ENCODE assay signal across 12 mouse cellular contexts in the genomic region with DNA sequence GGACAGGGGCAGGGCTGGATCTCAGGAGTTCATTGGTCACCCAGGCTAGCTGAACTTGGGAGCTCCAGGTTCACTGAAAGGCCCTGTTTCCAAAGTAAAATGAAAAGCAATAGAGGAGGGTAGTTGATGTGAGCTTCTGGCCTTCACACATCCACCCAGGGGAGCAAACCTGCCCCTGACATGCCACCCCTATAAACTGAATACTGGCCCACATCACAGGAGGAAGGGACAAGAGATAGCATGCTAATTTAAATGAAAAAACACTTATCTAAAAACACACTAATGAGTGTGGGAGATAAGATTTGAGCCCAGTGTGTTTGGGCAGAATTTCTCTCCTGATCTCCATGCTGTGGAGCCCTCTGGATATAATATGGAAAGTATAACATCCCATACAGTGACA.
"Had no signal": no experiment of that assay in that cellular context is flagged by ENCODE, and none has a peak within 500 bp of the region (broad histone marks: within the 10 kb centered on the region; RNA-seq: fewer than 3 reads in every experiment).

No protein-coding gene starts in this region.

- DNase-seq: kidney, adult 18-20 months; kidney, postnatal 14 days; layer of hippocampus, postnatal 36 days; lung, adult 2 months; lung, postnatal 36 days; thymus, adult 18-20 months; thymus, postnatal 14 days had no signal

- H3K36me3 ChIP-seq: hindbrain, embryonic 15.5 days; kidney, embryonic 15.5 days; neural tube, embryonic 12.5 days had no signal

- ATAC-seq: lung, postnatal 0 days had no signal

- H3K27ac ChIP-seq: hindbrain, embryonic 15.5 days; kidney, embryonic 15.5 days; neural tube, embryonic 12.5 days; stomach, postnatal 0 days had no signal

- H3K27me3 ChIP-seq: hindbrain, embryonic 15.5 days; kidney, embryonic 15.5 days; neural tube, embryonic 12.5 days had no signal

- H3K9me3 ChIP-seq: hindbrain, embryonic 15.5 days; kidney, embryonic 15.5 days; neural tube, embryonic 12.5 days had no signal

- H3K4me2 ChIP-seq: hindbrain, embryonic 15.5 days; kidney, embryonic 15.5 days; neural tube, embryonic 12.5 days had no signal

- H3K9ac ChIP-seq: hindbrain, embryonic 15.5 days; kidney, embryonic 15.5 days; neural tube, embryonic 12.5 days had no signal

- H3K4me3 ChIP-seq: hindbrain, embryonic 15.5 days; kidney, embryonic 15.5 days; neural tube, embryonic 12.5 days had no signal
